Mouse (Mus musculus): ENCODE data around the gene Phactr4. TPM values are rescaled to one million over a fixed set of nuclear protein-coding genes. Genes with fewer than 3 reads are reported as not detected.
A peak's percentile ranks its signal among the peaks of the same experiment; 100 is the strongest.

Gene Phactr4
- total and polyA plus RNA-seq, 2 experiments from 2014 or later, result 4.4 to 10.0 TPM

DNA sequence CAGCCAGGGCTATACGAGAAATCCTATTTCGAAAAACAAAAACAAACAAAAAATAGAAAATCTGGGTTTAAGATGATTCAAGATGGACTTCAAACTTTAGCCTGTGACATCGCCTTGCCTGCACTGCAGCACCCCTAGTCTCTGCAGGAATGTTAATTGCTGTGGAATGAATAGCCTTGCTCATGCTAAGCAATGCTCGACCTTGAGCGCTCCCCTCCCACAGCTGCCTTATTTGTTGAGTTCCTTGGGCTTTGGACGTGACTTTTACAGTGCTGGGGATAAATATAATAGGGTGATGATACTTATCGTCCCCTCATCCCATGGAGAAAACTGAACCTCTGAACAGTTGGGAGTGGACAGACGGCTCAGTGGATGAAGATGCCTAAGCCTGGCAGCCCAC is 106.6 kb downstream of the Phactr4 start:
- H3K4me2 ChIP-seq (ENCODE audit: low read depth, low read length), result no peak overlapping the region
- H3K9ac ChIP-seq (replicated peaks; ENCODE audit: low read depth, low read length), result no peak overlapping the region
- H3K4me1 ChIP-seq (ENCODE audit: control insufficient read depth, insufficient read depth), result peaks cover 3% of the 10 kb centered on the region; the same call in 1 of the 2 replicates
- peaks cover 70% of the 10 kb centered on the region for H3K36me3 ChIP-seq (replicated peaks; ENCODE audit: control insufficient read depth, insufficient read depth, low read length)
- no peak overlapping the region for H3K4me3 ChIP-seq (ENCODE audit: low read depth, low read length)
- H3K9me3 ChIP-seq (replicated peaks; ENCODE audit: control insufficient read depth, low read length), result no peaks in the 10 kb centered on the region
- 56% methylated on average over 8 of the region's 8 CpGs for WGBS
- H3K27me3 ChIP-seq (ENCODE audit: control insufficient read depth, insufficient read depth, low read length), result no peaks in the 10 kb centered on the region
- TF ChIP-seq EP300 (IDR thresholded peaks at IDR 0.05; ENCODE audit: low read depth) (no peak), CTCF (IDR thresholded peaks at IDR 0.05; ENCODE audit: low read depth) (no peak)
- H3K27ac ChIP-seq (ENCODE audit: low read depth), result peak overlapping the region; percentile 15; the same call in 1 of the 2 replicates
- peak; percentile 69; the same call in 1 of the 2 replicates for ATAC-seq (ENCODE audit: insufficient read depth, low read depth)
- no peak for DNase-seq (ENCODE audit: low spot score)

GRCm38 (mm10) chr4:132312627-132313026 is 109.7 kb downstream of the Phactr4 start:
- no peak overlapping the region for H3K9ac ChIP-seq (replicated peaks; ENCODE audit: low read depth, low read length)
- DNase-seq (ENCODE audit: low spot score) (no peak), ATAC-seq (ENCODE audit: insufficient read depth, low read depth) (no peak)
- peaks cover 53% of the 10 kb centered on the region for H3K36me3 ChIP-seq (replicated peaks; ENCODE audit: control insufficient read depth, insufficient read depth, low read length)
- WGBS, result 84% methylated on average over 5 of the region's 5 CpGs
- H3K9me3 ChIP-seq (replicated peaks; ENCODE audit: control insufficient read depth, low read length), result no peaks in the 10 kb centered on the region
- no peak overlapping the region for H3K4me2 ChIP-seq (ENCODE audit: low read depth, low read length)
- no peaks in the 10 kb centered on the region for H3K27me3 ChIP-seq (ENCODE audit: control insufficient read depth, insufficient read depth, low read length)
- H3K27ac ChIP-seq (ENCODE audit: low read depth), result no peak overlapping the region
- peaks cover 3% of the 10 kb centered on the region; the same call in 1 of the 2 replicates for H3K4me1 ChIP-seq (ENCODE audit: control insufficient read depth, insufficient read depth)
- no peak overlapping the region for H3K4me3 ChIP-seq (ENCODE audit: low read depth, low read length)
- no peak for TF ChIP-seq CTCF (IDR thresholded peaks at IDR 0.05; ENCODE audit: low read depth)

DNA sequence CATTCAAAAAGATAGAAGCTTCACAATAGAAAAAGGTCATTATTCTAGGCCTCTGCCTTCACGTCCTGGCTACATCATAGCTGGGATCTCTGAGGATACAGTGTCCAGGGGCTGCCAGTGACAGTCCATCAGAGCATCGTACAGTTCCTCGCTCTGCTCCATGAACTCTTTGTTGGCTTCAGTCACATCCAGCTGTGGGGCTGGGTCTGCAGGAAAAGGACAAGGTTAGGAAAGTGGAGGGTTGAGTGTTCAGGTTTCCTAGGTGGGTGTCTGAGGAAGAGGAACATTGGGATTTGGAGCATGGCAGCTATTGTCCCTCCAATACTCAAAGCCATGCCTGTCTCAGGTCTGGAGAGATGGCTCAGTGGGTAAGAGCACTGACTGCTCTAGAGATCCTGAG is 110.5 kb downstream of the Phactr4 start:
- WGBS, result 57% methylated on average over 3 of the region's 3 CpGs
- H3K27ac ChIP-seq (ENCODE audit: low read depth), result no peak overlapping the region
- H3K9me3 ChIP-seq (replicated peaks; ENCODE audit: control insufficient read depth, low read length), result no peaks in the 10 kb centered on the region
- H3K4me2 ChIP-seq (ENCODE audit: low read depth, low read length), result no peak overlapping the region
- H3K4me1 ChIP-seq (ENCODE audit: control insufficient read depth, insufficient read depth), result peaks cover 3% of the 10 kb centered on the region; the same call in 1 of the 2 replicates
- H3K36me3 ChIP-seq (replicated peaks; ENCODE audit: control insufficient read depth, insufficient read depth, low read length), result peaks cover 46% of the 10 kb centered on the region
- H3K9ac ChIP-seq (replicated peaks; ENCODE audit: low read depth, low read length), result no peak overlapping the region
- TF ChIP-seq EP300 (IDR thresholded peaks at IDR 0.05; ENCODE audit: low read depth) (no peak), CTCF (IDR thresholded peaks at IDR 0.05; ENCODE audit: low read depth) (no peak)
- no peak for DNase-seq (ENCODE audit: low spot score)
- no peak overlapping the region for H3K4me3 ChIP-seq (ENCODE audit: low read depth, low read length)
- no peak for ATAC-seq (ENCODE audit: insufficient read depth, low read depth)
- H3K27me3 ChIP-seq (ENCODE audit: control insufficient read depth, insufficient read depth, low read length), result no peaks in the 10 kb centered on the region

DNA sequence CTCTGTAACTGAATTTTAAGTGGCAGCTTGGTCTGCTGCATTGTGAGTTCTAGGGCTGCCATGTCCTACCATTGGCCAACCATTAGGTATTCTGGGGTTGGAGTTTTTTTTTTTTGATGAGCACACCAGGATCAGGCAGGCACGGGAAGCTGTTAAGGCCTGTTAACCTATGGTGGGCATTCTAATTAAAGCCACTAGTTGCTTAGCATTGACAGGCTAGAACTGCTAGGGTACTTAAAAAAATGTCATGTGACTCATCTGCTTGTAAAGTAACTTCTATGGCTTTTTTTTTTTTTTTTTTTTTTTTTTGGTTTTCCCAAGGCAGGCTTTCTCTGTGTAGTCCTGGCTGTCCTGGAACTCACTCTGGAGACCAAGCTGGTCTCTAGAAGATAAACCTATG is 111.1 kb downstream of the Phactr4 start:
- no peak for ATAC-seq (ENCODE audit: insufficient read depth, low read depth)
- Histone ChIP-seq H3K4me2 (ENCODE audit: low read depth, low read length) (no peak overlapping the region), H3K27ac (ENCODE audit: low read depth) (no peak overlapping the region), H3K36me3 (replicated peaks; ENCODE audit: control insufficient read depth, insufficient read depth, low read length) (peaks cover 40% of the 10 kb centered on the region), H3K4me3 (ENCODE audit: low read depth, low read length) (no peak overlapping the region), H3K9ac (replicated peaks; ENCODE audit: low read depth, low read length) (no peak overlapping the region), H3K27me3 (ENCODE audit: control insufficient read depth, insufficient read depth, low read length) (no peaks in the 10 kb centered on the region), H3K9me3 (replicated peaks; ENCODE audit: control insufficient read depth, low read length) (no peaks in the 10 kb centered on the region), H3K4me1 (ENCODE audit: control insufficient read depth, insufficient read depth) (peaks cover 3% of the 10 kb centered on the region; the same call in 1 of the 2 replicates)
- 45% methylated on average over 1 of the region's 1 CpGs for WGBS
- TF ChIP-seq EP300 (IDR thresholded peaks at IDR 0.05; ENCODE audit: low read depth), result no peak
- no peak for TF ChIP-seq CTCF (IDR thresholded peaks at IDR 0.05; ENCODE audit: low read depth)
- no peak for DNase-seq (ENCODE audit: low spot score)

DNA sequence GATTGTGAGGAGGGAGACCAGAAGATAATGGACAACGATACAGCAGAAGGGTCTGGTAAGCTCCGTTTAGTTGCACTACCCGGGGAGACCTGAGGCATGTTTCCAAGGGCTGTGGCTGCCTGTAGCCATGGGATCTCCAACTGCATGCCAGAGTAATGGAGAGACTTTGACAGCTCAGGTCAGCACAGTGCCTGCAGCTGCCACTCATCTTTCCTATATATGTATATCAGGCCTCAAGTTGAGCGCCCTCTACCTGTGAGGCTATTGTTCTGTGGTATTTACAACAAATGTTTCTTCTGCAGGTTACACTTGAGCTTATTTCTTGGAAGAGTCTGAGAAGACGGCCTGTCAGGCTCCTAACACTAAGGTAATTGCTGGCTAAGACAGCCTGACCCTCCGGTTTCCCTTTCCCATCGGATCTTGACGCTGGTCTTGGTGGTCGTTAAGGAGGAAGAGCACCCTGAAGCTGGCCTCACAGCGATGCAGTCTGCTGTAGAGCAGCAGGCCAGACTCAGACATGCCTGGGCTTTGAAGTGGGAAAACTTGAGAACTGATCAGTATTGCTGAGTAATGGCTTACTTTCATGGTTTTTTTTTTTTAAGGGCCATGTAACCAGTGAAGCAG is 112.3 kb downstream of the Phactr4 start:
- no peaks in the 10 kb centered on the region for H3K9me3 ChIP-seq (replicated peaks; ENCODE audit: control insufficient read depth, low read length)
- WGBS, result 32% methylated on average over 10 of the region's 10 CpGs
- H3K9ac ChIP-seq (replicated peaks; ENCODE audit: low read depth, low read length), result peak overlapping the region; percentile 91; the same call in 1 of the 2 replicates
- peak overlapping the region; percentile 74 for H3K4me2 ChIP-seq (ENCODE audit: low read depth, low read length)
- H3K4me3 ChIP-seq (ENCODE audit: low read depth, low read length), result peak overlapping the region; percentile 68
- H3K4me1 ChIP-seq (ENCODE audit: control insufficient read depth, insufficient read depth), result no peaks in the 10 kb centered on the region
- DNase-seq (ENCODE audit: low spot score) (no peak), ATAC-seq (ENCODE audit: insufficient read depth, low read depth) (peak; percentile 16; the same call in 1 of the 2 replicates)
- H3K27me3 ChIP-seq (ENCODE audit: control insufficient read depth, insufficient read depth, low read length), result no peaks in the 10 kb centered on the region
- peaks cover 37% of the 10 kb centered on the region for H3K36me3 ChIP-seq (replicated peaks; ENCODE audit: control insufficient read depth, insufficient read depth, low read length)
- peak; percentile 54 for TF ChIP-seq CTCF (IDR thresholded peaks at IDR 0.05; ENCODE audit: low read depth)
- TF ChIP-seq EP300 (IDR thresholded peaks at IDR 0.05; ENCODE audit: low read depth), result no peak
- H3K27ac ChIP-seq (ENCODE audit: low read depth), result peak overlapping the region; percentile 91; the same call in 1 of the 2 replicates

Measured in heart, postnatal 0 days (tissue).